Mouse (Mus musculus): ENCODE results near the gene Trpm2. TPM values are rescaled to one million over a fixed set of nuclear protein-coding genes. Genes with fewer than 3 reads are reported as not detected.

The Trpm2 gene
- polyA plus RNA-seq, 1 experiment from 2014 or later: 2.8 TPM

Other genes with a start within 250 kb of the Trpm2 start
- gene Krtap12-1, start 250.0 kb downstream of the Trpm2 start, polyA plus RNA-seq (2015; fragmentation: Nextera tagmentation; extraction: Ambion mirVana): not detected in 2 replicates
- gene Gm10100, start 244.1 kb downstream of the Trpm2 start, polyA plus RNA-seq (2015; fragmentation: Nextera tagmentation; extraction: Ambion mirVana): not detected in 2 replicates
- not detected in 2 replicates for gene Gm18596, start 227.9 kb downstream of the Trpm2 start, polyA plus RNA-seq (2015; fragmentation: Nextera tagmentation; extraction: Ambion mirVana)
- gene Gm9736, start 219.2 kb downstream of the Trpm2 start, polyA plus RNA-seq (2015; fragmentation: Nextera tagmentation; extraction: Ambion mirVana): not detected in 2 replicates
- not detected in 2 replicates for gene Gm3233, start 210.9 kb downstream of the Trpm2 start, polyA plus RNA-seq (2015; fragmentation: Nextera tagmentation; extraction: Ambion mirVana)
- gene Gm3238, start 199.2 kb downstream of the Trpm2 start, polyA plus RNA-seq (2015; fragmentation: Nextera tagmentation; extraction: Ambion mirVana): not detected in 2 replicates
- not detected in 2 replicates for gene Gm7138, start 193.6 kb downstream of the Trpm2 start, polyA plus RNA-seq (2015; fragmentation: Nextera tagmentation; extraction: Ambion mirVana)
- gene Gm3250, start 188.0 kb downstream of the Trpm2 start, polyA plus RNA-seq (2015; fragmentation: Nextera tagmentation; extraction: Ambion mirVana): not detected in 2 replicates
- gene Gm7137, start 182.4 kb downstream of the Trpm2 start, polyA plus RNA-seq (2015; fragmentation: Nextera tagmentation; extraction: Ambion mirVana): not detected in 2 replicates
- not detected in 2 replicates for gene Gm9639, start 175.5 kb downstream of the Trpm2 start, polyA plus RNA-seq (2015; fragmentation: Nextera tagmentation; extraction: Ambion mirVana)
- gene Gm19668, start 171.4 kb downstream of the Trpm2 start, polyA plus RNA-seq (2015; fragmentation: Nextera tagmentation; extraction: Ambion mirVana): not detected in 2 replicates
- gene Gm9507, start 158.7 kb downstream of the Trpm2 start, polyA plus RNA-seq (2015; fragmentation: Nextera tagmentation; extraction: Ambion mirVana): not detected in 2 replicates
- not detected in 2 replicates for gene Gm2696, start 155.9 kb downstream of the Trpm2 start, polyA plus RNA-seq (2015; fragmentation: Nextera tagmentation; extraction: Ambion mirVana)
- not detected in 2 replicates for gene Krtap10-4, start 143.5 kb downstream of the Trpm2 start, polyA plus RNA-seq (2015; fragmentation: Nextera tagmentation; extraction: Ambion mirVana)
- not detected in 2 replicates for gene Krtap10-10, start 134.6 kb downstream of the Trpm2 start, polyA plus RNA-seq (2015; fragmentation: Nextera tagmentation; extraction: Ambion mirVana)
- gene Gm36176, start 123.8 kb downstream of the Trpm2 start, polyA plus RNA-seq (2015; fragmentation: Nextera tagmentation; extraction: Ambion mirVana): not detected in 2 replicates
- not detected in 2 replicates for gene Gm10318, start 117.7 kb downstream of the Trpm2 start, polyA plus RNA-seq (2015; fragmentation: Nextera tagmentation; extraction: Ambion mirVana)
- gene Gm3285, start 108.6 kb downstream of the Trpm2 start, polyA plus RNA-seq (2015; fragmentation: Nextera tagmentation; extraction: Ambion mirVana): not detected in 2 replicates
- gene Lrrc3, start 68.0 kb downstream of the Trpm2 start, polyA plus RNA-seq (2015; fragmentation: Nextera tagmentation; extraction: Ambion mirVana): 11.1 and 11.3 TPM in 2 replicates
- 35.0 and 37.1 TPM in 2 replicates for gene 1810043G02Rik, start 8.0 kb upstream of the Trpm2 start, polyA plus RNA-seq (2015; fragmentation: Nextera tagmentation; extraction: Ambion mirVana)
- 105 and 107 TPM in 2 replicates for gene Pfkl, start 39.5 kb upstream of the Trpm2 start, polyA plus RNA-seq (2015; fragmentation: Nextera tagmentation; extraction: Ambion mirVana)
- not detected in 2 replicates for gene Dnmt3l, start 71.4 kb upstream of the Trpm2 start, polyA plus RNA-seq (2015; fragmentation: Nextera tagmentation; extraction: Ambion mirVana)
- gene Aire, start 73.0 kb upstream of the Trpm2 start, polyA plus RNA-seq (2015; fragmentation: Nextera tagmentation; extraction: Ambion mirVana): 0.23 TPM in 1 of 2 replicates, not detected in the other
- 0.56 and 0.66 TPM in 2 replicates for gene Icosl, start 98.7 kb upstream of the Trpm2 start, polyA plus RNA-seq (2015; fragmentation: Nextera tagmentation; extraction: Ambion mirVana)
- gene D10Jhu81e, start 199.2 kb upstream of the Trpm2 start, polyA plus RNA-seq (2015; fragmentation: Nextera tagmentation; extraction: Ambion mirVana): 23.6 and 26.8 TPM in 2 replicates
- gene Pwp2, start 214.6 kb upstream of the Trpm2 start, polyA plus RNA-seq (2015; fragmentation: Nextera tagmentation; extraction: Ambion mirVana): 22.5 and 24.2 TPM in 2 replicates

Data from forebrain, embryonic 15.5 days (tissue).